Mouse (Mus musculus) kidney, adult 9 months (tissue): ENCODE data around the gene Tmem176a.
A peak's percentile ranks its signal among the peaks of the same experiment; 100 is the strongest.

Experiments used
- DNase-seq: peaks from one replicate; pipeline ENCODE4 v3.0.0; 2022

The Tmem176a gene

GRCm38 (mm10) chr6:48894938-48895818, 54.5 kb downstream of the Tmem176a start:
- no peak for DNase-seq

GRCm38 (mm10) chr6:48895941-48896340, 55.2 kb downstream of the Tmem176a start:
- peak; percentile 86 for DNase-seq
